Mouse (Mus musculus) kidney, adult 9 months (tissue): Measurements from ENCODE around the gene Kmt2c.
"Not testable (repeated sequence)": the region's sequence is repeated elsewhere in the genome, so short reads cannot be mapped to it uniquely, and the experiment has no call there.

Experiments used
- DNase-seq: peaks from one replicate; pipeline ENCODE4 v3.0.0; 2022

Gene Kmt2c

GRCm38 (mm10) chr5:25506041-25506440 lies 7.5 kb upstream of the Kmt2c start:
- no peak for DNase-seq

DNA sequence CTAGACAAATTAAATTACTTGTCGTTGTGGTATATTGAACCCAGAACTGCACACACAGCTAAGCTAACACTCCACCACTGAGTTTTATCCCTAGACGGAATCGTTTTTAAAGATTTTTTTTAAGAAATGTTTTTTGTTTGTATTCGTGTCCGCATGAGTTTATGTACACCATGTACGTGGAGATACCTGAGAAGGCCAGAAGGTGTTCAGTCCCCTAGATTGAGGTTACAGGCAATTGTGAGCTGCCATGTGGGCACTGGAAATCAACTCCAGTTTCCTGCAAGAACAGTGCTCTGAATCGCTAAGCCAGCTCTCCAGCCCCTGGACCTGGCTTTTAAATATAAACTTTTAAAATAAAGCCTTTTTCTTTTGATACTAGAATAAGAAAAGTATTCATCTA lies 2.1 kb upstream of the Kmt2c start:
- DNase-seq, result no peak

- peak; percentile 98 for DNase-seq
These were observed 1.1 kb upstream of the Kmt2c start for GRCm38 (mm10) chr5:25499423-25500398.

DNA sequence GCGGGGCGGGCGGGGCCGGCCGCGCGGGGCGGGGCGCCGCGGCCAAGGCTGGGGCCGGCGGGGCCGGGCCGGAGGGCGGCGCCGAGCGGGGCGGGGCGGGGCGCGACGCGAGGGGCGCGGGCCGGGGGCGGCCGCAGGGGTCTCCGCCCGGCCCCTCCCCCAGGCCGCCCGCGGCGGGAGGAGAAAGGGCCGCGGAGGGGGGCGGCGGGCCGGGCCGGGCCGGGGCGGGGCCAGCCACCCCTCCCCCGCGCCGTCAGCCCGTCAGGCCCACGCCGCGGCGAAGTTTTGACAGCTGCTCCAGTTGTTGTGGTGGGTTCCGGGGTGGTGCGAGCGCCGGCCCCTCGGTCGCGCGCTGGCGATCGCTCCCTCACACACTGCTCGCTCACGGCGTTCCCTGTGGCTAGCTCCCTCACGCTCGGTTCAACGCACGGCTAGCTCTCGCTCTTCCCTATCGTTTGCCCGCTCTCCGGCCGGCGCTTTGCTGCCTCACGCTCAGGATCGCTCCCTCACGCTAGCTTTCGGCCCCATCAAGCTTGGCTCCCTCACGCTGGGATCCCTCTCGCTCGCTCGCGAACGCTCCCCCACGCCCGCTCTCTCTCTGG lies 339 bp upstream of the Kmt2c start:
- no peak for DNase-seq

DNA sequence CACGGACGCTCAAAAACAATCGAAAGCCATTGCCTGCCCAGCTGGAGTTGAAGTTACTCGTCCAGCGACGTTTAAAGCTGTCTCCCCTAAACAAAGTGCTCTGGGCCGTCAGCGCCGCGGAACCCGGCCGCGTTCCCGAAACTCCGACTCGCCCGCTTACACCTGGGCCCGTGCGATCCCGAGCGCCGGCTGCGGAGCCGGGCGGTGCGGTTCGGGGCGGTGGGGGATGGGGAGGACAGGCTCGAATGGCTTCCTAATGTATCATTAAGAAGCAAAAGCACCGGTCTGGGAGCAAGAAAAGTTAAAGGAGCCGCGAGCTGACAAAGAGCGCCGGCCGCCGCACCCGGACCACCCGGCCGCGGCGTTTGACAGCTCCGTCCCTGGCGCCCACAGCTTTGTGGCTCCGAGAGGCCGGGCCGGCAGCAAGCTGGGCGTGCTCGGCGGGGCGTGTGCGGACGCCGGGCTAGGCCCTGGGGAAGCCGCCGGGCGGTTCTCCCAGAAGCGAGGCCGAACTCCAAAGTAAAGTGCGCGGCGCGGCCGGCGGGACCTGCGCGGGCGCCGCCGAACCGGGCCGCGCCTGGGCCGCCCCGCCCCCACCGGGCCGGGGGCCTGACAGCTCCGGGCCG lies 750 bp downstream of the Kmt2c start:
- peak; percentile 62 for DNase-seq

DNA sequence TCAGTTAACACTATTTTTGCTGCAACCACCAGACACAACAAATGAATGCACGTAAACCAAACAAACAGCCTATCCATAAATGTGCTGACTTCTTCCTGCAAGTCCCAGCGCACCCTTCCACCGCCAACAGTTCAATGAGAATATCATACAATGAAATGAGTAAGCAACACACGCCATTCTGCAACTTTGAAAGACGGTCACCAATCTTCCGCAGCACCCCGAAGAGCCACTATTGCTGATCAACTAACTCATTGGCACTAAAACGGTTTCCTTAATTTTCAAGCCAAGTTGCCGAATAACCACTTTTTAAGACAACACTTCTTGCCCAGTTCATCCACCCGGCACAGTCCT lies 1.2 kb downstream of the Kmt2c start:
- DNase-seq, result no peak

GRCm38 (mm10) chr5:25496652-25497051 lies 1.9 kb downstream of the Kmt2c start:
- DNase-seq, result peak; percentile 11

DNA sequence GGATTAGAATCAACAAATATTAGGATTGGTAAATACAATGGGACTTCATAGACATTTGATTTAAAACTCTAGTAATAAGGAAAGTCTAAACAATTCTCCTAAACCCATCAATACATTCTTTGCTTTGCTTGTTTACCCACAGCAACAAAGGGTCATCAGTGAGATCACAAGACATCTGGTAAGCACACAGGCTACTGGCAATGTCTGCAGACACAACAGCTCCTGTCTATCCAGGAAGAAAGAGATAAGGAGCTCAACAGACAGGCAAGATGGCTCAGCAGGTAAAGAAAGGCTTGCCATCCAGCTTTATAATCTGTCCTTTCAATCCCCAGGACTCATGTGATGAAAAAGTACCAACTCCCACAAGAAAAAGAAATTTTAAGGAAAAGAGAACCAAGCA lies 19.7 kb downstream of the Kmt2c start:
- no peak for DNase-seq

GRCm38 (mm10) chr5:25475789-25476188 lies 22.8 kb downstream of the Kmt2c start:
- no peak for DNase-seq

DNA sequence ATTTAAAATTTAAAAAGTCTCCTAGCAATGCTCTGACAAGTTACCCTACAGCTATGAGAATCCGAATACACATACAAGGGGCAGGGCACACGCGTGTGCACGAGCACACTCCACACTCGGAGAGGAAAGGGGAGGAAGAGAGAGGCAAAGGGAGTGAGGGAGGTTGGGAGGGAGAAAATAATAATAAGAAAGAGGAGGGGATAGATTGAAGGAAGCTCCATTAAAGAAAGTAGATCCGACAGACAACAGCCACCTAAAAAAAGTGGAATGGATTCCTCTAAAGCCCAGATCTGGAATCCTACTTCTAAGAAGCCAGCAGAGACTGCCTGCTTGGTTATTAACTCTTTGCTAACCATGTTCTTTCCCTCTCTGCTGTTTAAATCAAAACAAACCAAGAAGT lies 26.5 kb downstream of the Kmt2c start:
- DNase-seq, result peak; percentile 29

DNA sequence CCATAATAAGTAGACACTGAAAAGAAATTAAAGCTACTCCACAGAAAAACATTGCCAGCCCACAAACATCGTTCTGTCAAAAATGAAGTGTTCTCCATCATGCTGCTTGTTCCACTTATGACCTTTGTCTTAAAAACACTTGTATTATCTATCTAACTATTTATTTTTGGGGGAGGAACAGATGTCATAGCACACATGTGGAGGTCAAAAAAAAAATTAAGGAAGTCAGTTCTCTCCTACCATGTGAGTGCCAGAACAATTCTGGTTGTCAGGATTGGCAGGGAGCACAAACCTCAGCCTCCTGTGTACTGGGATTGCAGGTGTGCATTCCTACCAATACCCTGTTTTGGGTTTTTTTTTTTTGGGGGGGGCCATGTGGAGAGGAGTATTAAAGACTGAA lies 36.6 kb downstream of the Kmt2c start:
- DNase-seq, result no peak

- not testable (repeated sequence) for DNase-seq
These were observed 43.2 kb downstream of the Kmt2c start for GRCm38 (mm10) chr5:25455432-25455831.

- DNase-seq, result no peak
These were observed 45.9 kb downstream of the Kmt2c start for GRCm38 (mm10) chr5:25452691-25453090.

- no peak for DNase-seq
These were observed 61.1 kb downstream of the Kmt2c start for GRCm38 (mm10) chr5:25437508-25437907.

DNA sequence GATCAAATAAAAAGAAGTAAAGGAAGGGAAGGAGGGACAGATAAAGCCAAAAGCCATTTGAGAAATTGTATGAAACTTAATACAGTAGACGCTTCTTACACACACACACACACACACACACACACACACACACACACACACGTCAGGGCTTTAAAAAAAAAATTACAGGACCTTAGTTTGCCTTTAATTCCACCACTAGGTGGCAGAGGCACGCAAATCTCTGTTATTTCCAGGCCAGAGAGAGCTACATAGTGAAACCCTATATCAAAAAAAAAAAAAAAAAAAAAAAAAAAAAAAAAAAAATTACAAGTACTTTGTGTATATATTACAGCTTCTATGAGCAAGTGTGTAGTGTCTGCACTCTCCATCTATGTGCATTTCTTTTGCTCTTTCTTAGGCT lies 62.5 kb downstream of the Kmt2c start:
- peak; percentile 62 for DNase-seq

DNA sequence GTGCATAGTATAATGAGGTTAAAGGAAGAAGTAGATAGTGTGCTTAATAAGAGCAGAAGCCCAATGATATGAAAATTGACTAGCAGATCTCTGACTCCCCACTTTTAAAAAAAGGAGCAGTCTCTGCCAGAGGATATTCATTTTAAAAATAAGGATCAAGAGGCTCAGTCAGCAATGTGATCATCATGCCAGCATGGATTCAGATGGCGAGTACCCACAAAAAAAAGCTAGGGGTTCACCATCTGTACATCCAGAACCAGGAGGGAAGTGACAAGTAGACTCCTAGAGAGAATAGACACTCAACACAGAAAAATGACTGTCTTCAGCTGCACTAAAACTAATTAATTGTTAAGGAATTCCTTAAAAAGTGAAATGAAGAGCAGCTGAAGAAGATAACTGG lies 76.0 kb downstream of the Kmt2c start:
- no peak for DNase-seq

- DNase-seq, result peak; percentile 83
These were observed 78.0 kb downstream of the Kmt2c start for GRCm38 (mm10) chr5:25420601-25421000.

GRCm38 (mm10) chr5:25415382-25415781 lies 83.2 kb downstream of the Kmt2c start:
- DNase-seq, result no peak

- DNase-seq, result no peak
These were observed 101.9 kb downstream of the Kmt2c start for GRCm38 (mm10) chr5:25396727-25397126.

DNA sequence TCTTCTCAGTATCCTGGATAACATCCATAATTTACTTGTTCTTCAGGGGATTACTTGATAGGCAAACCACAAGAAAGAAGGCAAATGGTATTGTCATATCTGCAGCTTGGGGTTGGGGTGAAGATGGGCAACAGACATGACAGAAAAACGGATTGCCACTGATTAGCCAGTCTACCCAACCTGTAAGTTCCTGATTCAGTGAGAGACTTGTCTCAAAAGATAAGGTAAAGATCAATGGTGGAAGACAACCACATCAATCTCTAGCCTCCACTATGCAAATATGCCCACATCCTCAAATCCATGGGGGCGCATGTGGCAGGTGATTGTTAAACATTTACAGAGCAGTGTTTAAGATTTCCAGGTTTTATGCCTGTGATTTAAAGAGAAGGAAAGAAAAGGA lies 105.9 kb downstream of the Kmt2c start:
- DNase-seq, result no peak

DNA sequence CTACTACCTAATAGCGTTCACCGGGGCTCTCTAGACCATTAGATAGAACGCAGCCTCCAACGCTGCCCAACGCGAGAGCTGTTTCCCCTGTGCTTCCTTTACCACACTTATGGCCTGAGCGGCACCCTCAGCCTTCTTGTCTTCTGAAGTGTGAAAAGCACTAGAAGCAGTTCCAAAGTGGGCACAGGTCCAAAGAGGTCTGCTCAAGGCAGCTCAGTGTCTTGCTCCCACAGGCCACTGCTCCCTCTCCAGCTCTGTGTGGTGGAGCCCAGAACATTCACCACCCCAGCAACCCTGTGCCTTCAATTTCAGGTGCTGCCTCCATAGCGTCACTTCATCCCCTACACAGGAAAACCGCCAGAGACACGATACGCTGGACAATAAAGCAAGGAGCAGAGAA lies 115.0 kb downstream of the Kmt2c start:
- peak; percentile 11 for DNase-seq

DNA sequence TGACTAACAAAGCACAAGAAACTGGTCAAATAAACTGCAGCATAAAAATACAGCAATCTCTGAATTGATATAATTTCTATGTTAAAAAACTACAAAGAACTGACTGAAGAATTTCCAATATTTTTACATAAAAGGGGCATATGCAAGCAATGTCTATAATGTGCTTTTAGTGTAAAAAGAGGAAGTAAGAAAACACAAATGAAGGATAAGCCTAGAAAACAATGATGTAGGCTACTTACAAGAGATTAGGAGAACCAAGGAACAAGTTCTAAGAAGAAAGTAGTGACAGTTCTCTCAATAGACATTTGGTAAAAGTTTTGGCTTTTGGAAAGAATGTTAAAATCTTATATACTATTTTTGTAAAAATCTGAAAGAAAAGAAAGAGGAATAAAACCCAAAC lies 119.4 kb downstream of the Kmt2c start:
- DNase-seq, result no peak

DNA sequence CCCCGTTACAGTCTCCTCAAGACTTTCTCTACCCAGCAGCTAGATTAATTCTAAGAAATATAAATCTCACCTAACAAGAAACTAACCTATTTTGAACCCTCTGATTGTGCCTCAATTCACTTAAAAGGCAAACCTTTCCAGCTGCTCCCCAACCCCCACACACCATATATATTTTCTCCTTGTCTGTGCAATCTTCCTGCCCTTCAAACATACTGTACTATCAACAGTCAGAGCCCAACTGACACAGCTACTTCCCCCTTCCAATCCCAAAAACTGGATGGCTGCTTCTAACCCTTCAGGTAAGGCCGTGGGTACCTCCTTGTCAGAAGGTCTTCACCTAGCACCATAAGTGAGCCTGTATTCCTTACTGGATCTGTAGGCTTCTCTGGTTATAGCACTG lies 130.2 kb downstream of the Kmt2c start:
- DNase-seq, result no peak

GRCm38 (mm10) chr5:25367126-25367525 lies 131.5 kb downstream of the Kmt2c start:
- no peak for DNase-seq
